Comparison of ENCODE assay signal across 10 mouse cellular contexts in the genomic region with DNA sequence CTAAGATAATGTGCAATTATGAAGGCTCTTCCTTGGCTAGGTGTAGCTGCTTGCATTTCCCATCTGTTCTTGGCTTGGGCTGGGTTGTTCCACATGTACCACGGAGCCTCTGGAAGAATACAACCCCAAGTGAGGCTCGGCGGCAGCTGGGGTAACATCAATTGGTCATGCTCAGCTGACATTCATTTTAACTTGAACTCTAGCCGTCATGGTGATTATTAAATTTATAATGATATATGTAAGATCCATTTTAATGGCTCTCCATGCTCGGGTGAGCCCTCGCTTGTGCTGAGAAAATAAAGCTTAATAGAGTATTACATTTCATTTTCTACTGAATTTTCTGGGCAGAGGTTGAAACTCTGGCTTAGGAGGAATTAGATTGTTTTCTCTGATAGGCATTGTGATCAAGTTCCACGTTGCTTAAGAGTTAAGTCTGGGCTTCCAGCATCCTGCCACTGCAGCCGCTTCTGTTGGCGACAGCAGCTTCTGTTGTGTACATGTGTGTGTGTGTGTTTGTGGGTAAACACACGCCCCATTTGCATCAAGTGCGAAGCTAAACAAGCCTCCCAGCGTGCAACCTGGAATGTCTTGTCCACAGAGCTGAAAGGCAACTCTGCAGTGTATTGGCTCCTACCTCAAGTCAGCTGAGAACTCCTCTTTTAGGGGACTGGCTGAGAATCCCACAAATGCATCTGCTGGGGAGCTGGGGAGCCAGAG. TPM values are rescaled to one million over a fixed set of nuclear protein-coding genes. Genes with fewer than 3 reads are reported as not detected.
A peak's percentile ranks its signal among the peaks of the same experiment; 100 is the strongest.
DNase-seq lines count a peak whose midpoint lies in the region; ATAC-seq lines count a peak whose summit lies in the region.
"Had no signal": no experiment of that assay in that cellular context is flagged by ENCODE, and none has a peak within 500 bp of the region (broad histone marks: within the 10 kb centered on the region; RNA-seq: fewer than 3 reads in every experiment).

No protein-coding gene starts in this region.

- no peaks in the 10 kb centered on the region for H3K36me3 ChIP-seq in limb, embryonic 13.5 days
- H3K36me3 ChIP-seq in limb, embryonic 10.5 days = no peaks in the 10 kb centered on the region
- no peaks in the 10 kb centered on the region for H3K36me3 ChIP-seq in hindbrain, embryonic 13.5 days
- no peaks in the 10 kb centered on the region for H3K36me3 ChIP-seq in midbrain, embryonic 15.5 days (replicated peaks)
- no peaks in the 10 kb centered on the region for H3K36me3 ChIP-seq in intestine, embryonic 16.5 days (ENCODE audit: control insufficient read depth, insufficient read depth, low read length)
- H3K36me3 ChIP-seq: heart, embryonic 10.5 days; kidney, embryonic 15.5 days had no signal

- no peak overlapping the region for H3K27ac ChIP-seq in limb, embryonic 13.5 days
- H3K27ac ChIP-seq in limb, embryonic 10.5 days = no peak overlapping the region
- peak overlapping the region; percentile 82 for H3K27ac ChIP-seq in hindbrain, embryonic 13.5 days
- H3K27ac ChIP-seq in midbrain, embryonic 15.5 days = peak overlapping the region; percentile 32; the same call in 1 of the 2 replicates
- no peak overlapping the region for H3K27ac ChIP-seq in intestine, embryonic 16.5 days (ENCODE audit: low read length)
- H3K27ac ChIP-seq: heart, embryonic 10.5 days; kidney, embryonic 15.5 days had no signal

- peaks cover 54% of the 10 kb centered on the region for H3K27me3 ChIP-seq in limb, embryonic 13.5 days
- H3K27me3 ChIP-seq in limb, embryonic 10.5 days (ENCODE audit: low read depth, poor library complexity, severe bottlenecking) = peaks cover 42% of the 10 kb centered on the region
- no peaks in the 10 kb centered on the region for H3K27me3 ChIP-seq in hindbrain, embryonic 13.5 days
- H3K27me3 ChIP-seq in midbrain, embryonic 15.5 days (replicated peaks) = no peaks in the 10 kb centered on the region
- H3K27me3 ChIP-seq in intestine, embryonic 16.5 days (replicated peaks; ENCODE audit: control insufficient read depth, insufficient read depth, low read length) = peaks cover 10% of the 10 kb centered on the region

- DNase-seq in limb, embryonic 10.5 days (ENCODE audit: low spot score) = no peak
- no peak for DNase-seq in gastrocnemius, adult 8-10 months (ENCODE audit: low spot score in 2 of 2)
- no peak for DNase-seq in adrenal gland, postnatal 25 days
- DNase-seq: heart, postnatal 4 days had no signal

- WGBS in limb, embryonic 13.5 days = 56% methylated on average over 12 of the region's 12 CpGs
- WGBS in limb, embryonic 10.5 days = 76% methylated on average over 12 of the region's 12 CpGs
- WGBS in hindbrain, embryonic 13.5 days = 20% methylated on average over 12 of the region's 12 CpGs
- WGBS in midbrain, embryonic 15.5 days = 17% methylated on average over 12 of the region's 12 CpGs
- WGBS in intestine, embryonic 16.5 days = 55% methylated on average over 12 of the region's 12 CpGs

- H3K4me1 ChIP-seq in limb, embryonic 13.5 days = no peaks in the 10 kb centered on the region
- H3K4me1 ChIP-seq in limb, embryonic 10.5 days = peaks cover 17% of the 10 kb centered on the region
- peaks cover 85% of the 10 kb centered on the region for H3K4me1 ChIP-seq in hindbrain, embryonic 13.5 days (replicated peaks)
- peaks cover 76% of the 10 kb centered on the region for H3K4me1 ChIP-seq in midbrain, embryonic 15.5 days
- no peaks in the 10 kb centered on the region for H3K4me1 ChIP-seq in intestine, embryonic 16.5 days (ENCODE audit: control insufficient read depth, insufficient read depth, low read length)
- H3K4me1 ChIP-seq: kidney, embryonic 15.5 days had no signal

- peak; percentile 62 for ATAC-seq in limb, embryonic 13.5 days (ENCODE audit: low FRiP score, low read depth)
- ATAC-seq in hindbrain, embryonic 13.5 days (ENCODE audit: low FRiP score) = 0 out of 2 replicates have a peak, but pooled peaks have one; percentile 44
- no peak for ATAC-seq in midbrain, embryonic 15.5 days (replicated peaks)
- no peak for ATAC-seq in intestine, embryonic 16.5 days

- H3K4me3 ChIP-seq in limb, embryonic 13.5 days = no peak overlapping the region
- no peak overlapping the region for H3K4me3 ChIP-seq in limb, embryonic 10.5 days
- peak overlapping the region; percentile 25 for H3K4me3 ChIP-seq in hindbrain, embryonic 13.5 days
- peak overlapping the region; percentile 12 for H3K4me3 ChIP-seq in midbrain, embryonic 15.5 days
- H3K4me3 ChIP-seq in intestine, embryonic 16.5 days (ENCODE audit: low read length) = no peak overlapping the region
- H3K4me3 ChIP-seq: heart, embryonic 10.5 days; kidney, embryonic 15.5 days had no signal

- no peak overlapping the region for H3K9ac ChIP-seq in limb, embryonic 13.5 days
- peak overlapping the region; percentile 9 for H3K9ac ChIP-seq in hindbrain, embryonic 13.5 days
- H3K9ac ChIP-seq in midbrain, embryonic 15.5 days = no peak overlapping the region
- no peak overlapping the region for H3K9ac ChIP-seq in intestine, embryonic 16.5 days (ENCODE audit: low read depth, low read length)
- H3K9ac ChIP-seq: kidney, embryonic 15.5 days had no signal

- H3K9me3 ChIP-seq in limb, embryonic 13.5 days = no peaks in the 10 kb centered on the region
- H3K9me3 ChIP-seq in limb, embryonic 10.5 days (replicated peaks) = no peaks in the 10 kb centered on the region
- no peaks in the 10 kb centered on the region for H3K9me3 ChIP-seq in hindbrain, embryonic 13.5 days
- no peaks in the 10 kb centered on the region for H3K9me3 ChIP-seq in midbrain, embryonic 15.5 days
- no peaks in the 10 kb centered on the region for H3K9me3 ChIP-seq in intestine, embryonic 16.5 days (ENCODE audit: control insufficient read depth, low read length)
- H3K9me3 ChIP-seq: heart, embryonic 10.5 days; kidney, embryonic 15.5 days had no signal

- H3K4me2 ChIP-seq in limb, embryonic 13.5 days (replicated peaks) = no peak overlapping the region
- peak overlapping the region; percentile 51 for H3K4me2 ChIP-seq in hindbrain, embryonic 13.5 days
- H3K4me2 ChIP-seq in midbrain, embryonic 15.5 days = peak overlapping the region; percentile 44
- H3K4me2 ChIP-seq in intestine, embryonic 16.5 days (ENCODE audit: low read depth, low read length) = no peak overlapping the region
- H3K4me2 ChIP-seq: kidney, embryonic 15.5 days had no signal

RNA-seq across cellular contexts. Expression of gene Nav2, which starts 57.4 kb away (rescaled TPM):
- 14.6 and 17.4 TPM in 2 replicates for polyA plus RNA-seq in limb, embryonic 13.5 days (2015; fragmentation: Nextera tagmentation; extraction: Ambion mirVana)
- polyA plus RNA-seq in limb, embryonic 10.5 days (2016; fragmentation: Nextera tagmentation; extraction: Ambion mirVana) = 7.2 and 8.3 TPM in 2 replicates
- 22.4 and 24.2 TPM in 2 replicates for polyA plus RNA-seq in hindbrain, embryonic 13.5 days (2015; fragmentation: Nextera tagmentation; extraction: Ambion mirVana)
- polyA plus RNA-seq in midbrain, embryonic 15.5 days (2015; fragmentation: Nextera tagmentation; extraction: Ambion mirVana) = 22.8 and 26.2 TPM in 2 replicates
- polyA plus RNA-seq in intestine, embryonic 16.5 days (2015; fragmentation: Nextera tagmentation; extraction: Ambion mirVana) = 14.4 and 15.3 TPM in 2 replicates
- total RNA-seq in gastrocnemius, adult 8-10 months (2022) = 10 to 100 TPM; 15.9 to 30.8 (median 25.7) TPM
- total RNA-seq in adrenal gland, postnatal 25 days (2021) = 9.8 and 11.6 TPM in 2 replicates

Comparison
In these comparisons a context has a peak if more than half of its experiments do, and no peak if none do; other contexts are left out.
1. ATAC-seq: peak in limb, embryonic 13.5 days (single experiment) and hindbrain, embryonic 13.5 days (single experiment); none in midbrain, embryonic 15.5 days (single experiment) and intestine, embryonic 16.5 days (single experiment).
2. H3K27ac ChIP-seq: peak in hindbrain, embryonic 13.5 days (single experiment) and midbrain, embryonic 15.5 days (single experiment); none in limb, embryonic 13.5 days (single experiment), limb, embryonic 10.5 days (single experiment) and intestine, embryonic 16.5 days (single experiment).
3. H3K4me2 ChIP-seq: peak in hindbrain, embryonic 13.5 days (single experiment) and midbrain, embryonic 15.5 days (single experiment); none in limb, embryonic 13.5 days (single experiment) and intestine, embryonic 16.5 days (single experiment).
4. H3K4me3 ChIP-seq: peak in hindbrain, embryonic 13.5 days (single experiment) and midbrain, embryonic 15.5 days (single experiment); none in limb, embryonic 13.5 days (single experiment), limb, embryonic 10.5 days (single experiment) and intestine, embryonic 16.5 days (single experiment).